1 mouse cellular context compared by ENCODE assay signal in genomic region chr14:34673395-34674228, GRCm38 (mm10).
TF ChIP-seq lines count a peak whose summit lies in the region.

TSS of gene Wapl (plus strand) at chr14:34673928.

TF ChIP-seq in MEL, 35 proteins besides CTCF, POLR2A, EP300 and RAD21 (continued from another document):
- peak; percentile 86 for TF ChIP-seq MYB (IDR thresholded peaks at IDR 0.05; ENCODE audit: low read depth, low read length)
